Mouse (Mus musculus) G1E-ER4 (cell line): Measurements from ENCODE around the gene Selplg. TPM values are rescaled to one million over a fixed set of nuclear protein-coding genes. Genes with fewer than 3 reads are reported as not detected.

ENCODE experiments used
- GATA1 ChIP-seq: IDR thresholded peaks from one replicate; pipeline ENCODE4 v1.8.0; 2012; ENCODE audit warnings: low read length, inconsistent platforms
- polyA plus RNA-seq: library from polyadenylated mRNA; stranded (reverse); fragments of >175 nt; gene quantifications from 2 replicates; pipeline ENCODE4 v1.2.3, GENCODE M21; 2012

Selplg gene
- 40.3 and 52.4 TPM in 2 replicates for polyA plus RNA-seq

GRCm38 (mm10) chr5:113832490-113832901, at the start of gene Selplg:
TSS of gene Selplg (minus strand) at chr5:113832644.
- no peak for TF ChIP-seq GATA1

DNA sequence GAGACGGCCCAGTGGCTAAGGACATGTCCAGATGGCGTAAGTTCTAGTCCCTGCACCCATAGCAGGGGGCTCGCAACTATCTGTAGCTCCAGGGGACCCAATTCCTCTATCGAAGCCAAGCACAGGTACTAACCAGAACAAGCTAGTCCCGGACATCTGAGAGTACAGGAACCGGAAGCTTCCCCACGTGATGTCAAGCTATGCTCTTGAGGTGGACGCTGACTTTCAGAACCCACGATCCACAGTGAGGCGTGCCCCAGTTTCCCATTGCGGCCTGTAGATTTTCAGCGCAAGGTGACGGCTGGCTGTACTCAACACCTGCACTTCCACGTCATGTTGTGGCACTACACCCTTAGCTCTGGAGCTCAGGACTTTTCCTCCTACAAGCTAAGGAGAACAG, 48.7 kb upstream of the Selplg start:
- no peak for TF ChIP-seq GATA1

DNA sequence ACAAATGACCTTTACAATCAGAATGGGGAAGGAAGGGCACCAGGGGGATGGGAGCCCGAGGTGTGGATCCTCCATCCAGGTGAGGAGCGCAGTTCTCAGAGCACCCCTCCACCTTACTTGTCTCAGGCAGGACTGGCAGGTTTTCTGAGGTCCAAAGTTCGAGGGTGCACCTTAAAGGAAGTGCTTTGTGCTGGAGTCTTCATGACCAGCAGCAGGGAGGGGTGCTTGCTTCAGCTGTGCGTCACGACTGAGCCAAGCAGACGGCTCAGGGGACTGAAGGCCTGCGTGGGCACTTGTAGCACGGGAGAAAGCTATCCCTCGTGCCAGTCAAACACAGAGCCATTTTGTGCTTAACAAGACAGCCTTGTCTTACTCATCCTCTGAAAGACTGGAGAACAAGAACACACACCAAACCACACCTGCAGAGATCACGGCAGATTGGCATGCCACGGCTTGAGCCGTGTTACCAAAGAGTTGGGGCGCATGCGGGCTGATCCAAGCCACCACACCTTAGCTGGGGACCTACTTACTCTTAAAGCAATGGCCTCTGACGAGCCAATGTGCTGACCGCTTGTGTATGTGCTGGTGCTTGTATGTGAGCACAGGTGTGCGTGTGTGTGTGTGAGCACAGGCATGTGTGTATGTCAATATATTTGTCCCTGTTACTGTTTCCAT, 46.6 kb upstream of the Selplg start:
- no peak for TF ChIP-seq GATA1

DNA sequence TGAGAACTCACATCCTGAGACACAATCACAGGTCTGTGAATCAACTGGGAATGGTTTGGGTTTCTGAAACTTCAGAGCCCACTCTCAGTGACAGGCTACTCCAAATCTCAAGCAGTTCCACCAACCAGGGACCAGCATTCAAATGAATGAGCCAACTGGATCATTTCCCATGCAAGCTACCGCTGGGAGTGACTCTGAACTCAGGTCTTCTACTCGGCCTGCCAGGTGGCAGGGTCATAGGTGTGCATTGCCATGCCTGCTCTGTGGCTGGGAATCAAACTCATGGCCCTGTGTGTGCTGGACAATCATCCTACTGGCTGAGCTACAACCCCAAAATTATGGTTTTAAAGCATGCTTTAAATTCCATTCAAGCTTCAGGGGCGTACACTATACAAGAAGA, 45.1 kb upstream of the Selplg start:
- TF ChIP-seq GATA1, result no peak

GRCm38 (mm10) chr5:113876176-113876575, 43.7 kb upstream of the Selplg start:
- TF ChIP-seq GATA1, result no peak

- TF ChIP-seq GATA1, result no peak
These were observed 43.2 kb upstream of the Selplg start for GRCm38 (mm10) chr5:113875625-113876024.

DNA sequence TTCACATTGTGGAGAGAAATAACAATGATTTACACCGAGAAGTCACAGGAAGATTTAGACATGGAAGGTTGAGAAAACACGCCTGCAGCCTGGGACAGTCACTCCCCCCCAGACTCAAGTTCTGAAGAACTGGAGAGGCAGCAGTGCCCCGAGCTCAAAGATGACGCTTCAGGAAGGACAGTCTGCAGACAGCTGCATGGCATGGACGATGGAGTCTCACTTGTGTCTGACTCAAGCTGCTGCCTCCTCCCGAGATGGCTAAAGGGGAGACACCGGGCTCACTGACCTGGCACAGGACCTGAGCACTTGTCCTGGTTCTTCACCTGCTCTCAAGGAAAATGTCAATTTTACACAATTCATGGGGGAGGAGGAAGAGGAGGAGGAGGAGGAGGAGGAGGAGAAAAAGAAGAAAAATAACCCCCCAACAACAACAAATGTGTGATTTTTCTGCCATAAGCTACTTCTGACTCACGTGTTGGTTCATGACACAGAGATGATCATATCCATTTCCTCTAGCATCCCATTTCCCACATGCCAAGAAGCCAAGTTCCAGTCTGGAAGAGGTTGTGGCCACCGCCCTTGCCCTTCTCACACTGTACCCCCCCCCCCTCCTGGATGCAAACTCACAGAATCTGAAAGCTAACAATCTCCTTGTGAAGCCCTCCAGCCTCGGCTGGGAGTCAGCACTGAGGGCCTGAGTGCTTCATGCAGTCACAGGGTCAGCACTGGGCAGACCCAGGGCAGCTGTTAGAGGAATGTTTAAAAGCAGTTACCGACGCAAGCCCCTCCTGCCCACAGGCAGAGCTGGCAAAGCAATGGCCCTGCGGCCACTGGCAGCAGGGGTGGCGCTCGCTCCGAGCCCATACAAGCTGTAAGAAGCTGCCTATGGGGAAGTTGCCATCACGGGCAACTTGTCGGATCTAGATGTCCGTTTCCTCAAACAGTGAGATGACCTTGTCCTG, 41.9 kb upstream of the Selplg start:
- no peak for TF ChIP-seq GATA1

DNA sequence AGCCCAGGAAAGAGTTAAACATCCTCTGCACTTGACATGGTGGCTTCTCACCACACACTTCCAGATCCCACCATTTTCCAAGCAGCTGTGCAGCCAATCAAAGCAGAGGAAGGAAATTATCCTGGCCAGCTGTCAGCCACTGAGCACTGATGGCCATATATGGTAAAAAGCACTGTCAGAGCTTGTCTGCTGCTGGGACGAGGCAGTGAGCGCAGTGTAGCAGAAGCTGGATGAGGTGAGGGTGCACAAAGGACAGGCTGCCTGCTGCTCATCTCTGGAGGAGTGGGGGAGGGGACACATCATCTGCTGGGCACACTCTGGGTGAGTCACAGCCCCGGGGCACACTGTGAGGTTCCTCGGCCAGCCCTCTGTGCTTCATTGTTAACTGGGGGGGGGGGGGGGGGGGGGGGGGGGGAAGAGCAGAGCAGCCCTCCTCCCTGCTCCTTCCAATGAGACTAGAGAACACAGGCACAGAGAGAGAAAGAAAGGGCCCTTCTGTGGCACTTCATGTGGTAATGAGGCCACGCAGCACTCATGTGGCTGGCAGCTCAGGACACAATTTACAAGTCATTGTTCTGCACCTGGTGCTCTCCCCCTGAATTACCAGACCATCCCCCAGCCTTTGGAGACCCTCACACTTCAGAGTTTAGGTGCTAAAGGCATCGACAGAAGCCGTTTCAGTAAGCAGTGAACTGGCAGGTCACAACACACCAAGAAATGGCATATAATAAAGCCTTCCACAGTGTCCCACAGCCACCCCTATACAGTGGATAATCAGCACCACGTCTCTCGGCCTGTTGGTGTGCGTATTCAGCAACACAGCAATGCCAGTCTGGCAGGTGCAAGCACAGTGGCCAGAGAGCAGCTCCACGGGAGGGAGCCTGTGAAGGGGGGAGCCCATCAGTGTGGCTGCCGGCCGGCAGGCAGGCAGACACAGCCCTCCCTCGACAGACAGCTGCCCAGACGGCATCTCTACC, 40.8 kb upstream of the Selplg start:
- TF ChIP-seq GATA1, result no peak

DNA sequence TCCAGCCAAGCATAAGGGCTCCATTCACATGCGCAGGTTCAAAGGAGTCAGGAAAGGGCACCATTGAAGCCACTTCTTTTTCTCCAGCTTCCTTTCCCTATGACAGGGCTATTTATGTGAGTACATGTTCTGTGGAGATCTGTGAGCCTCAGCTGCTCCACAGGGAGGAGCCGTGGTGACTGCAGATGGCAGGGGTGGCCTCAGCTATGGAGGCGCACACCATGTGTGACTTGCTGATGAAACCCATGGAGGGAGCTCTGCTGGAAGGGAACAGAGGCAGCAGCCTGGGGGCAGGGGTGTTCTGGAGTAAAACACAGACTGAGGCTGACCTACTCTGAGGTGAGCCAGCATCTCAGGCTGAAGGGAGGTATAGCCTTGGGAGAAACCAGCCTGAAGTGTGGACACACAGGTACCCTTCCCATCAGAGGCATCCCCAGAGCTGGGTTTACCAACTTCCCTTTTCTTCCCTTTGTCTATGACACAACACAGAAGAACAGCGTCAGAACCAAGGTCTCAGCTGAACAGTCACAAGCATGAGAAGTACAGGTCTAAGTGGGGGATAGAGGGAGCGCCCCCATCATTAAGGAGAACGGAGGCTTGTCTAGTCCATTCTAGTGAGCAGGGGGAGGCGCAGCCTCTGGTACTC, 39.6 kb upstream of the Selplg start:
- no peak for TF ChIP-seq GATA1

- TF ChIP-seq GATA1, result no peak
These were observed 38.1 kb upstream of the Selplg start for GRCm38 (mm10) chr5:113870393-113871040.

GRCm38 (mm10) chr5:113869132-113869531, 36.7 kb upstream of the Selplg start:
- no peak for TF ChIP-seq GATA1

DNA sequence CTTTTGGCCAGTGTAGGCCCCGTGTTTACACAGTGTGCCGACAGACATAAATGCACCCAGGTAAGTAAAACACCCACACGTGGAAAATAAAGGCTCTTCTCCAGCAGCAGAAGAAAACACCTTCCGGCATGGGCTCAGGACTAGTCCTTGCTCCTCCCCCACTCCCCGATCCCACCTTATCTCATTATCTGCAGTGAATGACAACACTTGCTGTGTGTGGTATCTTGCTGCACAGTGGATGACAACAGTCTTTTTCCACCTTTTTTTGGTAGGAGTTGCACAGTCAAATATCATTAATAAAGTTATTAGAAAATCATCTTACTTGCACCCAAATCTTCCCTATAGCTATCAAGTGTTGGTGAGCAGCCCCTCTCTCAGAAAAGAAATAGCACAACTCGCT, 32.5 kb upstream of the Selplg start:
- no peak for TF ChIP-seq GATA1

DNA sequence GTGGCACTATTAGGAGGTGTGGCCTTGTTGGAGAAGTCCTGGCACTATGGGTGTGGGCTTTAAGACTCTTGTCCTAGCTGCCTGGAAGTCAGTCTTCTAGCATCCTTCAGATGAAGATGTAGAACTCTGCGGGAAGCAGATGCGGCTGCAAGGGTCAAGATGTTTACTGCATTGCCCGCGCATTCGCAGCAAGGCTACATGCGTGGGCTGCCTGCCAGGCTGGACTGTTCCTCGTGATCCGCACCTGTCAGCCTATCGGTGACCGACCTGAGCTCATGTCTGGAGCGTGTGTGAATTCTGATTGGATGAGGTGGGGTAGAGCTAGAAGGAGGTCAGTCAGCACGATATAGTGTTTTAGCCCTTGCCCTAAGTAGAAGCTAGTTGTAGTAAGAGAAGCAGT, 31.6 kb upstream of the Selplg start:
- TF ChIP-seq GATA1, result no peak

- TF ChIP-seq GATA1, result no peak
These were observed 30.0 kb upstream of the Selplg start for GRCm38 (mm10) chr5:113862418-113862817.

DNA sequence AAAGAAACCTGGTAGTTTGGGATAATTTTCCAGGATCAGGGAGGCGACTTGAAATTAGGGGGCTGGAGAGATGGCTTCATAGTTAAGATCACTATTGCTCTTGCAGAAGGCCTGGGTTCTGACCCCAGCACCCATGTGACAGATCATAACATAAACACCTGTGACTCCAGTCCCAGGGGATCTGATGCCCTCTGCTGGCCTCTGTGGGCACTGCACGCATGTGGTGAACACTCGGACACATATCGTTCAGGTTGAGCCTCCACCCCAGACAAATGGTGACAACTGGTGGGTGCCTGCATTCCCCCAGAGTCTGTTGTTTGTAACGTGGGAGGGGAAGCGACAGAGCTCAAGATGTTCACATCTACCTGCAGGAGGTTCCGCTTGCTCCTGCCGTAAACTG, 28.9 kb upstream of the Selplg start:
- TF ChIP-seq GATA1, result no peak
